Mouse (Mus musculus): ENCODE data around the gene Usp53.

Usp53 gene

GRCm38 (mm10) chr3:122984249-122985182 is at the start of gene Usp53:
Gene Usp53, minus strand, starts transcription at chr3:122984510.
- DNase-seq (ENCODE audit: low spot score in 2 of 2): peak; percentile 91 to 93

GRCm38 (mm10) chr3:123033804-123034203 is 49.5 kb upstream of the Usp53 start:
- no peak for DNase-seq (ENCODE audit: low spot score in 2 of 2)

GRCm38 (mm10) chr3:123025634-123026033 is 41.3 kb upstream of the Usp53 start:
- DNase-seq (ENCODE audit: low spot score in 2 of 2): no peak

- DNase-seq (ENCODE audit: low spot score in 2 of 2): no peak
These were observed 40.4 kb upstream of the Usp53 start for GRCm38 (mm10) chr3:123024496-123025234.

GRCm38 (mm10) chr3:123018792-123019191 is 34.5 kb upstream of the Usp53 start:
- no peak for DNase-seq (ENCODE audit: low spot score in 2 of 2)

GRCm38 (mm10) chr3:123013476-123013875 is 29.2 kb upstream of the Usp53 start:
- DNase-seq (ENCODE audit: low spot score in 2 of 2): no peak

GRCm38 (mm10) chr3:123009417-123009816 is 25.1 kb upstream of the Usp53 start:
- no peak for DNase-seq (ENCODE audit: low spot score in 2 of 2)

GRCm38 (mm10) chr3:123007386-123007785 is 23.1 kb upstream of the Usp53 start:
- DNase-seq (ENCODE audit: low spot score in 2 of 2): no peak

GRCm38 (mm10) chr3:123001053-123001452 is 16.7 kb upstream of the Usp53 start:
- DNase-seq (ENCODE audit: low spot score in 2 of 2): no peak

- no peak for DNase-seq (ENCODE audit: low spot score in 2 of 2)
These were observed 14.2 kb upstream of the Usp53 start for GRCm38 (mm10) chr3:122998511-122998910.

- DNase-seq (ENCODE audit: low spot score in 2 of 2): no peak
These were observed 12.7 kb upstream of the Usp53 start for GRCm38 (mm10) chr3:122996968-122997367.

- DNase-seq (ENCODE audit: low spot score in 2 of 2): no peak
These were observed 2.6 kb upstream of the Usp53 start for GRCm38 (mm10) chr3:122986906-122987305.

GRCm38 (mm10) chr3:122986386-122986785 is 2.1 kb upstream of the Usp53 start:
- peak in 1 of 2 experiments; percentile 30 for DNase-seq (ENCODE audit: low spot score in 2 of 2)

- no peak for DNase-seq (ENCODE audit: low spot score in 2 of 2)
These were observed 1.1 kb upstream of the Usp53 start for GRCm38 (mm10) chr3:122985183-122985944.

- DNase-seq (ENCODE audit: low spot score in 2 of 2): peak; percentile 65 to 69
These were observed 461 bp downstream of the Usp53 start for GRCm38 (mm10) chr3:122983849-122984248.

GRCm38 (mm10) chr3:122975964-122976363 is 8.3 kb downstream of the Usp53 start:
- DNase-seq (ENCODE audit: low spot score in 2 of 2): no peak

- no peak for DNase-seq (ENCODE audit: low spot score in 2 of 2)
These were observed 8.9 kb downstream of the Usp53 start for GRCm38 (mm10) chr3:122975363-122975762.

- DNase-seq (ENCODE audit: low spot score in 2 of 2): no peak
These were observed 9.5 kb downstream of the Usp53 start for GRCm38 (mm10) chr3:122974833-122975232.

GRCm38 (mm10) chr3:122972126-122972822 is 12.0 kb downstream of the Usp53 start:
- DNase-seq (ENCODE audit: low spot score in 2 of 2): no peak

GRCm38 (mm10) chr3:122968391-122968790 is 15.9 kb downstream of the Usp53 start:
- DNase-seq (ENCODE audit: low spot score in 2 of 2): no peak

GRCm38 (mm10) chr3:122964301-122964700 is 20.0 kb downstream of the Usp53 start:
- no peak for DNase-seq (ENCODE audit: low spot score in 2 of 2)
